Mouse (Mus musculus): Measurements from ENCODE around the gene Kif18a. TPM values are rescaled to one million over a fixed set of nuclear protein-coding genes. Genes with fewer than 3 reads are reported as not detected.

Gene Kif18a
- total RNA-seq, 2 experiments from 2014 or later, result 0.91 to 1.1 TPM

DNA sequence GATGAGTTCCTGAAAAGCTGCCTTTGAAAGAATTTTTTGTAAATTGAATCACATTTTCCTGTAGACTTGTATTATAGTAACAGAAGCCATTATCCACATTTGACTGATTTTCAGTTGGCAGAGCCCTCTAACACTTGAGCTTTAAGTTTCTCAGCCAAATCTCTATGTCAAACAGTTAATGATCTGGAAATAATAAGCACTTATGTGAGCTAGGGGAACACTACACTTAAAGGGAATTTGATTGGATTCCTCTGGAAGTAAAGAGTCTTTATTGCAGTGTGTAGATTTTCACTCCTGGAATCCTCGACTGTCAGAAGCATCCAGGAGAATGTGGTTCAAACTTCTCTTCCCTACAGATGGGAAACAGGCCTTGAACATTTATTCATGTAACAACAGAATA is 105.7 kb downstream of the Kif18a start:
- no peak for DNase-seq (ENCODE audit: extremely low spot score in 1 of 2, low spot score in 2 of 2)
- H3K27ac ChIP-seq, result no peak overlapping the region
- intact Hi-C loops (cut with DNase I), result no loop called here
- no peak for TF ChIP-seq CTCF (IDR thresholded peaks at IDR 0.05)
- H3K4me3 ChIP-seq, result no peak overlapping the region

- no peak for TF ChIP-seq CTCF (IDR thresholded peaks at IDR 0.05)
- no peak for DNase-seq (ENCODE audit: extremely low spot score in 1 of 2, low spot score in 2 of 2)
- intact Hi-C loops (cut with DNase I), result no loop called here
- H3K27ac ChIP-seq, result no peak overlapping the region
- H3K4me3 ChIP-seq, result no peak overlapping the region
Observed at GRCm38 (mm10) chr2:109388733-109389132, 108.2 kb downstream of the Kif18a start.

- intact Hi-C loops (cut with DNase I), result no loop called here
- no peak for TF ChIP-seq CTCF (IDR thresholded peaks at IDR 0.05)
- no peak overlapping the region for H3K4me3 ChIP-seq
Observed at GRCm38 (mm10) chr2:109389977-109390376, 109.4 kb downstream of the Kif18a start.

More at GRCm38 (mm10) chr2:109389977-109390376, 109.4 kb downstream of the Kif18a start:
- no peak overlapping the region for H3K27ac ChIP-seq
- DNase-seq (ENCODE audit: extremely low spot score in 1 of 2, low spot score in 2 of 2), result no peak

Other genes with a start within 250 kb of the Kif18a start
- gene Mettl15, start within 50 bp of the Kif18a start, total RNA-seq (2021), result 1 to 10 TPM; 5.3 to 5.4 TPM